Mouse (Mus musculus) lung, adult 2 months (tissue): ENCODE results near the gene Gm43638.

ENCODE experiments used
- CTCF ChIP-seq: fragments of 200-500 bp; IDR thresholded peaks from 2 replicates; pipeline ENCODE4 v1.5.1; 2011; ENCODE audit warnings: mild to moderate bottlenecking, low read length, control low read depth; ENCODE audit not compliant: insufficient read depth
- POLR2A ChIP-seq: fragments of 200-500 bp; IDR thresholded peaks from 2 replicates; pipeline ENCODE4 v1.6.1; 2011; ENCODE audit warnings: low read depth, mild to moderate bottlenecking, control low read depth, low read length, borderline replicate concordance; ENCODE audit errors: extremely low read depth

DNA sequence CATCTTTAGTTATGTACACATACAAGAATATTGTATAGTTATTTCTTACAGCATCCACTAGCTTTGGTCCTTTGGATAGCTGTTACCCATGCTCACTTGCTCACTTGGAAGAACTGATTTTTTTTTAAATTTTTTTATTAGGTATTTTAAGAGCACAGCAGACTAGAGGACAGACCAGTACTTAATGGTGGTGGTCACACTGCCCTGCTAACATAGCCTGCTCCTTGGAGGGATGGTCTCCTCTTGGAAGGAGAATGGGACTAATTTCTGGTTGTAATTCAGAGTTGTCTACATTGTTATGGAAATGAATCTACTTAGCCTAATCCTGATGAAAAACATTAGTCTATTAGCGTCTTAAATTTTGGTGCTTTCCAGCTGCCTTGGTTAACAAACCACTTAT is 27.8 kb downstream of the Gm43638 start:
- TF ChIP-seq POLR2A: no peak
- TF ChIP-seq CTCF: no peak
